Mouse (Mus musculus) left cerebral cortex, postnatal 25 days (tissue): Measurements from ENCODE around the gene Ehmt2. TPM values are rescaled to one million over a fixed set of nuclear protein-coding genes. Genes with fewer than 3 reads are reported as not detected.
"Not testable (repeated sequence)": the region's sequence is repeated elsewhere in the genome, so short reads cannot be mapped to it uniquely, and the experiment has no call there.

Source experiments
- DNase-seq, 2 experiments: peaks; one replicate each; pipeline ENCODE4 v3.0.0; 2022; ENCODE audit warnings: low spot score in 2 of 2, mixed read lengths in 1 of 2
- intact Hi-C: fragments of 180-260 bp; cut with DNase I; formaldehyde crosslinking; loops from one replicate; pipeline ENCODE4 v1.15.1; 2025
- total RNA-seq, 2 experiments: library from RNA; stranded (reverse); gene quantifications; 2 replicates each; pipeline ENCODE4 v1.2.3; 2021

Gene Ehmt2
- total RNA-seq, 2 experiments from 2014 or later = 166 to 167 TPM

- DNase-seq = no peak
- intact Hi-C loops = no loop called here
Observed at GRCm38 (mm10) chr17:34887942-34888341, 10.3 kb upstream of the Ehmt2 start.

- intact Hi-C loops = loop anchor here (5.0 kb wide), 1 partner anchor 38 kb away; the partner anchor contains the start of genes Nelfe and Skiv2l
- DNase-seq = no peak
Observed at GRCm38 (mm10) chr17:34890074-34890743, 8.1 kb upstream of the Ehmt2 start.

DNA sequence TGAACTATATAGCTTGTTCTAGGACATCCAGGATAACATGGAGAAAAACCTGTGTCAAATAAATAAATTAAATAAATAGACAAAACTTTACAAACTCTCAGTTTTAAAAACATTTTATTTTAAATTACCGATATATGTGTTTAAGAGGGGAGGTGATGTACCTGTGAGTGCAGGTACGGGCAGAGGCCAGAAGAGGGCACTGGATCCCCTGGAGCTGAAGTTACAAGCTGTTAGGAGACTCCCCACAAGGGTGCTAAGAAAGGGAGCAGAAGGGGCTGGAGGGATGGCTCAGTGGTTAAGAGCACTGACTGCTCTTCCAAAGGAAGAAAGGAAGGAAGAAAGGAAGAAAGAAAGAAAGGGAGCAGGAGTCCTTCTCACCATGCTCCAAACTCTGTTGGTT lies 6.9 kb upstream of the Ehmt2 start:
- intact Hi-C loops = loop anchor here (5.0 kb wide), 1 partner anchor 39 kb away; the partner anchor contains the start of genes Nelfe and Skiv2l
- DNase-seq = no peak

- intact Hi-C loops = loop anchor here (5.0 kb wide), 1 partner anchor 41 kb away; the partner anchor contains the start of genes Nelfe and Skiv2l
- DNase-seq = no peak
Observed at GRCm38 (mm10) chr17:34893072-34893824, 5.0 kb upstream of the Ehmt2 start.

GRCm38 (mm10) chr17:34894074-34894597 lies 4.1 kb upstream of the Ehmt2 start:
- DNase-seq = peak; percentile 94
- intact Hi-C loops = loop anchor here (5.0 kb wide), 1 partner anchor 42 kb away; the partner anchor contains the start of genes Nelfe and Skiv2l

GRCm38 (mm10) chr17:34894801-34895530 lies 3.3 kb upstream of the Ehmt2 start:
- DNase-seq = peak; percentile 23 to 40
- intact Hi-C loops = loop anchor here (5.0 kb wide), 3 partner anchors 43 to 778 kb away; partner anchors contain the start of genes Csnk2b, Gpank1, H2-DMa and Nelfe

DNA sequence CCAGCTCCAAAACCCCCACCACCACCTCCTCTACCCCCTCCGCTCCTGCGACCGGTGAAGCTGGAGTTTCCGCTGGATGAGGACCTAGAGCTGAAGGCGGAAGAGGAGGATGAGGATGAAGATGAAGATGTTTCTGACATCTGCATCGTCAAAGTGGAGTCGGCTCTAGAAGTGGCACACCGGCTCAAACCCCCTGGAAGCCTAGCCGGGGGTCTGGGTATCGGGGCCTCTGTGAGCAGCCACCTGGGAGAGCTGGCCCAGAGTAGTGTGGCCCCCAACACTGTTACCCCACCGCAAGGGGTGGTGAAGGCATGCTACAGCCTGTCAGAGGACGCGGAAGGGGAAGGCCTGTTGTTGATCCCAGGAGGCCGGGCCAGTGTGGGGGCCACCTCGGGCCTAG lies 2.5 kb upstream of the Ehmt2 start:
- intact Hi-C loops = loop anchor here (5.0 kb wide), 2 partner anchors 227 to 778 kb away; partner anchors contain the start of genes Csnk2b, Gpank1 and H2-DMa

GRCm38 (mm10) chr17:34896366-34896765 lies 1.9 kb upstream of the Ehmt2 start:
- DNase-seq = no peak
- intact Hi-C loops = loop anchor here (5.0 kb wide), 2 partner anchors 226 to 779 kb away; partner anchors contain the start of genes Csnk2b, Gpank1 and H2-DMa

More for the DNA sequence above, 2.5 kb upstream of the Ehmt2 start:
- DNase-seq = no peak

- intact Hi-C loops = loop anchor here (2.0 to 5.0 kb wide), 3 partner anchors 55 to 780 kb away; partner anchors contain the start of genes Csnk2b, Gpank1 and H2-DMa
- peak; percentile 62 to 72 for DNase-seq
Observed at GRCm38 (mm10) chr17:34897373-34898159, 703 bp upstream of the Ehmt2 start.

DNA sequence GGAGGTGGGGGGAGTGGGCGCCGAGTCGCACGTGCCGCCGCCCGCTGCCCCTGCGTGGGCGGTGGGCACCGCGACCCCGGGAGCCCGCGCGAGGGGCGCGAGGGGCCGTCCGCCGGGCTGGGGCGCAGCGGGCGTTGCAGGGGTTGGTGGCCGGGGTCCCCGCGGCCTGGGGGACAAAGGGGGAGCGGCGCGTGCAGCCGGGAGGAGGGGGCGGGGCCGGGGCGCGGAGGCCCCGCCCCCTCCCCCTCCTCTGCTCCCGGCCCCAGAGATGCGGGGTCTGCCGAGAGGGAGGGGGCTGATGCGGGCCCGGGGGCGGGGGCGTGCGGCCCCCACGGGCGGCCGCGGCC lies 410 bp downstream of the Ehmt2 start:
- intact Hi-C loops = loop anchor here (2.0 to 5.0 kb wide), 3 partner anchors 54 to 781 kb away; partner anchors contain the start of genes Csnk2b, Gpank1 and H2-DMa
- DNase-seq = no peak

GRCm38 (mm10) chr17:34899053-34899889 lies 1.0 kb downstream of the Ehmt2 start:
- intact Hi-C loops = loop anchor here (2.0 to 5.0 kb wide), 3 partner anchors 54 to 782 kb away; partner anchors contain the start of genes Csnk2b, Gpank1 and H2-DMa
- DNase-seq = peak; percentile 11 to 31

DNA sequence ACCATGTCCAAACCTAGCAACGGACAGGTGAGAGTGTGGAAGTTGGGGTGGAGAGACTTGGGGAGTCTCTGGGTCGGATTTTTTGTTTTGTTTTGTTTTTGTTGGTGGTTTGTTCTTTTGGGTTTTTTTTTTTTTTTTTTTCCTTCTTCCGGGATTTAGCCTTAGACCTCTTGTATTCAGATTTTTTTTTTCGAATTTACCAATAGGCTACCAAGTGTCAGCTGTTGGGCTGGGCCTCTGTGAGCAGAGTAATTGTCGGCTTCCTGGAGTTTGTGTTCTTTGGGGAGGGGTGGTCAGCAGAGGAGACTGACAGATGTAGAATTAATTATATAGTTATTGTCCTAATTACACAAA lies 1.6 kb downstream of the Ehmt2 start:
- no peak for DNase-seq
- intact Hi-C loops = loop anchor here (2.0 to 5.0 kb wide), 3 partner anchors 53 to 783 kb away; partner anchors contain the start of genes Csnk2b, Gpank1 and H2-DMa

- intact Hi-C loops, DNase-seq: not testable (repeated sequence)
Observed at GRCm38 (mm10) chr17:34900826-34901225, 2.6 kb downstream of the Ehmt2 start.

DNA sequence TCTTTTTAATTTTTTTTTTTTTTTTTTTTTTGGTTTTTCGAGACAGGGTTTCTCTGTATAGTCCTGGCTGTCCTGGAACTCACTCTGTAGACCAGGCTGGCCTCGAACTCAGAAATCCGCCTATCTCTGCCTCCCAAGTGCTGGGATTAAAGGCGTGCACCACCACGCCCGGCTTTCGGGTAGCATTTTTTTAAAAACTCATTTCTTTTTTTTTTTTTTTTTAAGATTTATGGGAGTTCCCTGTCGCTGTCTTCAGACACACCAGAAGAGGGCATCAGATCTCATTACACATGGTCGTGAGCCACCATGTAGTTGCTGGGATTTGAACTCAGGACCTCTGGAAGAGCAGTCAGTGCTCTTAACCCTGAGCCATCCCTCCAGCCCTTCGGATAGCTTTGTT lies 3.7 kb downstream of the Ehmt2 start:
- intact Hi-C loops, DNase-seq: not testable (repeated sequence)

- intact Hi-C loops = no loop called here
- no peak for DNase-seq
Observed at GRCm38 (mm10) chr17:34902895-34903294, 4.6 kb downstream of the Ehmt2 start.

DNA sequence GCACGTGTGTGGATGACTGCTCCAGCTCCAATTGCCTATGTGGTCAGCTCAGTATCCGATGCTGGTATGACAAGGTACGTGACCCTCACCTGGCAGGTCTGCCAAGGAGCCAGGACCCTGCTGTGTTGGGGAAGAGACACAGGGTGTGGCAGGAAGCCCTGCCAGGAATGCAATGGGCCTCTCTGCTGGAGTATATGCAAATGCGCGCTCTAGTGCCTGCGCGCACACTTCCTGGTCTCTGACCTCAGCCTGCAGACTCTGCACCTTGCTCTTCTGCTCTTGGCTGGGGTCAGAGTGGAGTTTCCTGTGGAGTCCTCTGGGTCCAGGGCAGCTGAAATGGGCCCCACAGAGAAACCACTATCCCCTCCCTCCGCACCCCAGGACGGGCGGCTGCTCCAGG lies 12.7 kb downstream of the Ehmt2 start:
- intact Hi-C loops = no loop called here
- no peak for DNase-seq

- intact Hi-C loops = loop anchor here (2.0 kb wide), 1 partner anchor 55 kb away; no protein-coding TSS in a partner anchor
- DNase-seq = peak; percentile 45 to 51
Observed at GRCm38 (mm10) chr17:34911945-34912351, 13.7 kb downstream of the Ehmt2 start.
